Mouse (Mus musculus) R1 (cell line): ENCODE measurements around the gene Nkx1-2.
A peak's percentile ranks its signal among the peaks of the same experiment; 100 is the strongest.

Source experiments
- DNase-seq: peaks from one replicate; pipeline ENCODE4 v3.0.0-alpha.2; 2018; ENCODE audit warnings: low read depth, low spot score

Gene Nkx1-2

GRCm38 (mm10) chr7:132568817-132569216 is 30.6 kb downstream of the Nkx1-2 start:
- no peak for DNase-seq

GRCm38 (mm10) chr7:132565831-132566230 is 33.6 kb downstream of the Nkx1-2 start:
- no peak for DNase-seq

DNA sequence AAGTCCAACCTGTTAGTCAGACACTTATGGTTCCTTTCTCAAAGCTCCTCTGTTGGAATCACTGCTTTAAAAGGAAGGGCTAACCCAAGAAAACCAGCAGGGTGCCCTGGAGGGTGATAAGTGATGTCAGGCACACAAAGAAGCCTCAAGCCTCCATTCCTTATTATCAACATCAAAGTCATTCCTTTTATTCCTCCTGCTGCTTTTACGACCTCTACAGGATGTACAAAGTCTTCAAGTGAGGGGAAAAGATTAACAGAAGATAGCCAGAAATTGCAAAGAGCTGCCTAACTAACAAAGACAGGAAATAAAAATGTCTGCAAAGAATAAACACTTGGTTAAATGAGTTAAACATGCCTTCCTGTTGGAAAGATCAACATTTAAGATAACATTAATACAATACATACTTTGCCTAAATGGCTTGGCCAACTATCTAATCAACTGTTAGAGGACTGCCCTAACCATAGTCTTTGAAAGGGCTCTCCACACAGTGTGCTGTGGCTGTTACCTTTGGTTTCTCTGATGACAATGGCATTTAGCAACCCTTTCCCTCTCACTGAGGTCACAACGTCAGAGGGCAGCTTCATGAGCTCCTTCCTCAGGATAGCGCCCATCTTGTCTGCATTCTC is 40.2 kb downstream of the Nkx1-2 start:
- DNase-seq = peak; percentile 16

- DNase-seq = no peak
Measured at GRCm38 (mm10) chr7:132558141-132558736, 41.2 kb downstream of the Nkx1-2 start.

GRCm38 (mm10) chr7:132556575-132556974 is 42.9 kb downstream of the Nkx1-2 start:
- no peak for DNase-seq

DNA sequence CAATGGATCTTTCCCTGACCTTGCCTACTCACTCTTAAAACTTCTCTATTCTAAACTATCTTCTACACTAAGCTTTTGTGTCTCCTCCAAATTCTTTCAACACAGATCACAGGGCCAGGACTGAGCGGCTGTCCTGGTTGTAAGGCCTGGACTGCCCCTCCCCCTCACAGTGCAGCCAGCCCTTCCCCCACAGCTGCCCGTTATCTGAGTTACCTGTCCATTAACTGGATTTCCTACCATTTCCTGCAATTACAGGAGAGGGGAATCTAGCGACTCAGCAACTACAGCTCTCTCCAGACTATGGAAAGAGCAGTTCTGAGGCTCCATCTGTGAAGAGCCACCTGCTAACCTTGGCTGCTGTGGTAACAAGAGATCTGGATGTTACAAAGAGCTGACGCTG is 43.5 kb downstream of the Nkx1-2 start:
- DNase-seq = no peak

DNA sequence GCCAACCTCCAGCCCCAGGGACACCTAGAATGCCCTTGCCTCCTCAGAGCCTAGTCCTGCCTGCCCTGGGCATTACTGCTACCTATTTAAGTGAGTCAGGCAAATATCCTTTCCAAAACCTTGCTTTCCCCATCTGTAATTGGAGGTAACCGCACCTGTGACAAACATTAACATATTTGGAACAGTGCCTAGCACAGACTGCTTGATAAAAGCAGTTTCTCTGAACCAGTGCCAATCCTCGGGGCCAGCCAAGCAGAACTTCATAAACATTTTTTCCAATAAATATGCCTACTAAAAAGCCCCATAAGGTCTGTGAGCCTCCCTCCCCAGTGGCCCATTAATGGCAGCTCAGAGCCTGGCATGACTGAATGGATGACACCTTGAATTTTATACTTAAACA is 45.3 kb downstream of the Nkx1-2 start:
- DNase-seq = no peak

GRCm38 (mm10) chr7:132551351-132552126 is 47.9 kb downstream of the Nkx1-2 start:
- peak; percentile 92 for DNase-seq

GRCm38 (mm10) chr7:132547126-132547525 is 52.3 kb downstream of the Nkx1-2 start:
- no peak for DNase-seq
